Mouse (Mus musculus) embryo, embryonic 9.5 days (tissue): Measurements from ENCODE around the gene Pla2g6.

Experiments used
- DNase-seq: peaks from one replicate; pipeline ENCODE4 v3.0.0-alpha.2; 2017; ENCODE audit errors: extremely low spot score

Gene Pla2g6

GRCm38 (mm10) chr15:79322991-79323790 is 5.0 kb downstream of the Pla2g6 start:
- DNase-seq, result no peak

- DNase-seq, result no peak
Observed at GRCm38 (mm10) chr15:79322281-79322990, 5.8 kb downstream of the Pla2g6 start.

- DNase-seq, result no peak
Observed at GRCm38 (mm10) chr15:79321733-79322190, 6.4 kb downstream of the Pla2g6 start.

GRCm38 (mm10) chr15:79313848-79314369 is 14.3 kb downstream of the Pla2g6 start:
- no peak for DNase-seq

GRCm38 (mm10) chr15:79307861-79308260 is 20.3 kb downstream of the Pla2g6 start:
- DNase-seq, result no peak

- DNase-seq, result no peak
Observed at GRCm38 (mm10) chr15:79306043-79306637, 22.1 kb downstream of the Pla2g6 start.

GRCm38 (mm10) chr15:79304832-79305231 is 23.4 kb downstream of the Pla2g6 start:
- DNase-seq, result no peak

GRCm38 (mm10) chr15:79303725-79304124 is 24.5 kb downstream of the Pla2g6 start:
- no peak for DNase-seq

GRCm38 (mm10) chr15:79299563-79300155 is 28.5 kb downstream of the Pla2g6 start:
- DNase-seq, result no peak

GRCm38 (mm10) chr15:79298553-79298952 is 29.6 kb downstream of the Pla2g6 start:
- no peak for DNase-seq

- DNase-seq, result no peak
Observed at GRCm38 (mm10) chr15:79292779-79293178, 35.4 kb downstream of the Pla2g6 start.

- no peak for DNase-seq
Observed at GRCm38 (mm10) chr15:79290340-79290739, 37.9 kb downstream of the Pla2g6 start.

- DNase-seq, result no peak
Observed at GRCm38 (mm10) chr15:79289441-79289840, 38.7 kb downstream of the Pla2g6 start.

- DNase-seq, result no peak
Observed at GRCm38 (mm10) chr15:79288387-79288786, 39.8 kb downstream of the Pla2g6 start.

- DNase-seq, result no peak
Observed at GRCm38 (mm10) chr15:79287091-79287490, 41.1 kb downstream of the Pla2g6 start.

GRCm38 (mm10) chr15:79286141-79286540 is 42.0 kb downstream of the Pla2g6 start:
- no peak for DNase-seq

- DNase-seq, result no peak
Observed at GRCm38 (mm10) chr15:79285399-79285798, 42.8 kb downstream of the Pla2g6 start, which contains the start of gene Baiap2l2. Gene Baiap2l2, minus strand, starts transcription at chr15:79285537.

GRCm38 (mm10) chr15:79283371-79283770 is 44.8 kb downstream of the Pla2g6 start:
- no peak for DNase-seq

GRCm38 (mm10) chr15:79282434-79282833 is 45.8 kb downstream of the Pla2g6 start:
- DNase-seq, result no peak

- DNase-seq, result no peak
Observed at GRCm38 (mm10) chr15:79281389-79281788, 46.8 kb downstream of the Pla2g6 start.

GRCm38 (mm10) chr15:79280850-79281249 is 47.3 kb downstream of the Pla2g6 start:
- DNase-seq, result no peak

- no peak for DNase-seq
Observed at GRCm38 (mm10) chr15:79280209-79280608, 48.0 kb downstream of the Pla2g6 start.
